Mouse (Mus musculus) hindbrain, embryonic 16.5 days (tissue): ENCODE results near the gene Paqr8. TPM values are rescaled to one million over a fixed set of nuclear protein-coding genes. Genes with fewer than 3 reads are reported as not detected.

Experiments used
- ATAC-seq: fragments of 200-750 bp; cut with Nextera tagmentation; 2 replicates; pipeline ENCODE4 v1.8.0; 2017; ENCODE audit warnings: moderate TSS enrichment, moderate library complexity
- H3K27ac ChIP-seq: fragments of 300-500 bp; sonication (generic); 2 replicates; pipeline ENCODE4 v1.5.1; 2014; ENCODE audit warnings: low read depth, mild to moderate bottlenecking, control low read depth, low read length, moderate library complexity
- H3K27me3 ChIP-seq: fragments of 300-500 bp; sonication (generic); replicated peaks from 2 replicates; pipeline ENCODE4 v1.6.1; 2014; ENCODE audit warnings: low read length; ENCODE audit not compliant: control insufficient read depth, insufficient read depth
- H3K36me3 ChIP-seq: fragments of 300-500 bp; sonication (generic); 2 replicates; pipeline ENCODE4 v1.6.1; 2014; ENCODE audit warnings: mild to moderate bottlenecking, low read length, moderate library complexity, mixed read lengths; ENCODE audit not compliant: control insufficient read depth, insufficient read depth
- H3K4me1 ChIP-seq: fragments of 300-500 bp; sonication (generic); 2 replicates; pipeline ENCODE4 v1.6.1; 2014; ENCODE audit warnings: low read depth, low read length; ENCODE audit not compliant: control insufficient read depth, insufficient read depth
- H3K4me2 ChIP-seq: fragments of 300-500 bp; sonication (generic); 2 replicates; pipeline ENCODE4 v1.6.1; 2014; ENCODE audit warnings: mild to moderate bottlenecking, low read length, control low read depth, moderate library complexity
- H3K4me3 ChIP-seq: fragments of 300-500 bp; sonication (generic); 2 replicates; pipeline ENCODE4 v1.5.1; 2014; ENCODE audit warnings: mild to moderate bottlenecking, low read length, control low read depth, moderate library complexity
- H3K9ac ChIP-seq: fragments of 300-500 bp; sonication (generic); 2 replicates; pipeline ENCODE4 v1.6.1; 2014; ENCODE audit warnings: low read depth, mild to moderate bottlenecking, control low read depth, low read length, moderate library complexity
- H3K9me3 ChIP-seq: fragments of 300-500 bp; sonication (generic); 2 replicates; pipeline ENCODE4 v1.6.1; 2014; ENCODE audit warnings: mild to moderate bottlenecking, low read length, moderate library complexity; ENCODE audit not compliant: control insufficient read depth
- WGBS: fragments of 180-500 bp; shearing (Covaris S2); extraction: QIAGEN DNeasy Blood & Tissue Kit; methylation state at CpG from one replicate; pipeline ENCODE4 v1.1.7; 2014; 5-methylcytosine and 5-hydroxymethylcytosine counted together
- polyA plus RNA-seq: library from polyadenylated mRNA; unstranded; fragments of >200 nt; fragmentation: Nextera tagmentation; extraction: Ambion mirVana; gene quantifications from 2 replicates; pipeline ENCODE4 v1.2.1, GENCODE M21; 2015

The Paqr8 gene
- 40.6 and 43.4 TPM in 2 replicates for polyA plus RNA-seq

GRCm38 (mm10) chr1:20890404-20890921, at the start of gene Paqr8:
Gene Paqr8, plus strand, starts transcription at chr1:20890606.
- peak; percentile 97 for ATAC-seq
- Histone ChIP-seq H3K27me3 (no peaks in the 10 kb centered on the region), H3K9me3 (no peaks in the 10 kb centered on the region), H3K9ac (peak within 1 kb of the TSS; percentile 78), H3K4me1 (peaks cover 3% of the 10 kb centered on the region), H3K27ac (peak within 1 kb of the TSS; percentile 76), H3K36me3 (no peaks in the 10 kb centered on the region), H3K4me3 (peak within 1 kb of the TSS; percentile 77), H3K4me2 (peak within 1 kb of the TSS; percentile 77)
- under 1% methylated on average over 37 of the region's 37 CpGs for WGBS

GRCm38 (mm10) chr1:20856924-20857902, 33.2 kb upstream of the Paqr8 start:
- no peak for ATAC-seq
- Histone ChIP-seq H3K36me3 (no peaks in the 10 kb centered on the region), H3K9me3 (peaks cover 2% of the 10 kb centered on the region; the same call in 1 of the 2 replicates), H3K4me3 (no peak overlapping the region), H3K27ac (no peak overlapping the region), H3K27me3 (no peaks in the 10 kb centered on the region), H3K4me2 (no peak overlapping the region), H3K4me1 (no peaks in the 10 kb centered on the region), H3K9ac (no peak overlapping the region)
- 88% methylated on average over 7 of the region's 7 CpGs for WGBS

GRCm38 (mm10) chr1:20860775-20861174, 29.6 kb upstream of the Paqr8 start:
- H3K9ac ChIP-seq, result no peak overlapping the region
- no peaks in the 10 kb centered on the region for H3K9me3 ChIP-seq
- H3K27ac ChIP-seq, result no peak overlapping the region
- H3K27me3 ChIP-seq, result no peaks in the 10 kb centered on the region
- H3K4me1 ChIP-seq, result no peaks in the 10 kb centered on the region
- 64% methylated on average over 3 of the region's 3 CpGs for WGBS
- H3K4me3 ChIP-seq, result no peak overlapping the region
- H3K36me3 ChIP-seq, result no peaks in the 10 kb centered on the region
- H3K4me2 ChIP-seq, result no peak overlapping the region
- ATAC-seq, result no peak

- H3K9ac ChIP-seq, result no peak overlapping the region
- H3K27ac ChIP-seq, result no peak overlapping the region
- H3K27me3 ChIP-seq, result no peaks in the 10 kb centered on the region
- 86% methylated on average over 3 of the region's 3 CpGs for WGBS
- no peak overlapping the region for H3K4me3 ChIP-seq
- no peaks in the 10 kb centered on the region for H3K9me3 ChIP-seq
- H3K4me2 ChIP-seq, result no peak overlapping the region
- H3K36me3 ChIP-seq, result no peaks in the 10 kb centered on the region
- H3K4me1 ChIP-seq, result no peaks in the 10 kb centered on the region
- no peak for ATAC-seq
Observed at GRCm38 (mm10) chr1:20861865-20862264, 28.5 kb upstream of the Paqr8 start.

- no peak overlapping the region for H3K4me3 ChIP-seq
- no peak overlapping the region for H3K27ac ChIP-seq
- peaks cover 6% of the 10 kb centered on the region; the same call in 1 of the 2 replicates for H3K4me1 ChIP-seq
- 79% methylated on average over 5 of the region's 5 CpGs for WGBS
- no peaks in the 10 kb centered on the region for H3K36me3 ChIP-seq
- H3K9ac ChIP-seq, result no peak overlapping the region
- H3K27me3 ChIP-seq, result no peaks in the 10 kb centered on the region
- no peaks in the 10 kb centered on the region for H3K9me3 ChIP-seq
- ATAC-seq, result no peak
- H3K4me2 ChIP-seq, result no peak overlapping the region
Observed at GRCm38 (mm10) chr1:20863452-20864172, 26.8 kb upstream of the Paqr8 start.

- WGBS, result 11% methylated on average over 8 of the region's 8 CpGs
- H3K27me3 ChIP-seq, result no peaks in the 10 kb centered on the region
- ATAC-seq, result peak; percentile 94
Observed at GRCm38 (mm10) chr1:20867241-20867902, 23.0 kb upstream of the Paqr8 start.

GRCm38 (mm10) chr1:20868036-20868435, 22.4 kb upstream of the Paqr8 start:
- no peak overlapping the region for H3K4me2 ChIP-seq
- H3K9me3 ChIP-seq, result no peaks in the 10 kb centered on the region
- H3K4me1 ChIP-seq, result peaks cover 6% of the 10 kb centered on the region; the same call in 1 of the 2 replicates

More at GRCm38 (mm10) chr1:20867241-20867902, 23.0 kb upstream of the Paqr8 start:
- Histone ChIP-seq H3K4me3 (no peak overlapping the region), H3K9ac (no peak overlapping the region; the same call in 1 of the 2 replicates), H3K36me3 (no peaks in the 10 kb centered on the region), H3K4me1 (peaks cover 6% of the 10 kb centered on the region; the same call in 1 of the 2 replicates), H3K4me2 (no peak overlapping the region), H3K9me3 (no peaks in the 10 kb centered on the region), H3K27ac (peak overlapping the region; percentile 44; the same call in 1 of the 2 replicates)

GRCm38 (mm10) chr1:20870887-20871286, 19.5 kb upstream of the Paqr8 start:
- no peak overlapping the region for H3K4me3 ChIP-seq
- peaks cover 6% of the 10 kb centered on the region; the same call in 1 of the 2 replicates for H3K4me1 ChIP-seq
- WGBS, result 82% methylated on average over 2 of the region's 2 CpGs
- no peaks in the 10 kb centered on the region for H3K9me3 ChIP-seq
- H3K27ac ChIP-seq, result no peak overlapping the region
- H3K36me3 ChIP-seq, result no peaks in the 10 kb centered on the region
- H3K9ac ChIP-seq, result no peak overlapping the region
- no peaks in the 10 kb centered on the region for H3K27me3 ChIP-seq
- H3K4me2 ChIP-seq, result no peak overlapping the region
- ATAC-seq, result no peak

More at GRCm38 (mm10) chr1:20868036-20868435, 22.4 kb upstream of the Paqr8 start:
- Histone ChIP-seq H3K36me3 (no peaks in the 10 kb centered on the region), H3K27me3 (no peaks in the 10 kb centered on the region), H3K9ac (no peak overlapping the region), H3K27ac (no peak overlapping the region), H3K4me3 (no peak overlapping the region)
- 18% methylated on average over 8 of the region's 9 CpGs for WGBS
- peak; percentile 41 for ATAC-seq
